Mouse (Mus musculus) lung, embryonic 14.5 days (tissue): Measurements from ENCODE around the gene Gm49450. TPM values are rescaled to one million over a fixed set of nuclear protein-coding genes. Genes with fewer than 3 reads are reported as not detected.

Experiments used
- ATAC-seq: fragments of 200-750 bp; cut with Nextera tagmentation; 2 replicates; pipeline ENCODE4 v1.8.0; 2017; ENCODE audit warnings: mild to moderate bottlenecking, moderate TSS enrichment, moderate library complexity; ENCODE audit not compliant: insufficient read depth
- DNase-seq: peaks from one replicate; pipeline ENCODE4 v3.0.0-alpha.2; 2015
- H3K27ac ChIP-seq: fragments of 300-500 bp; sonication (generic); 2 replicates; pipeline ENCODE4 v1.5.1; 2014; ENCODE audit warnings: low read depth, mild to moderate bottlenecking, moderate library complexity
- H3K27me3 ChIP-seq: fragments of 300-500 bp; sonication (generic); 2 replicates; pipeline ENCODE4 v1.6.1; 2014; ENCODE audit warnings: low read length, control low read depth; ENCODE audit not compliant: insufficient read depth
- H3K36me3 ChIP-seq: fragments of 300-500 bp; sonication (generic); 2 replicates; pipeline ENCODE4 v1.6.1; 2014; ENCODE audit warnings: control low read depth; ENCODE audit not compliant: insufficient read depth
- H3K4me1 ChIP-seq: fragments of 300-500 bp; sonication (generic); 2 replicates; pipeline ENCODE4 v1.6.1; 2014; ENCODE audit warnings: antibody characterized with exemption, control low read depth; ENCODE audit not compliant: insufficient read depth
- H3K4me2 ChIP-seq: fragments of 300-500 bp; sonication (generic); 2 replicates; pipeline ENCODE4 v1.6.1; 2014; ENCODE audit warnings: mild to moderate bottlenecking
- H3K4me3 ChIP-seq: fragments of 300-500 bp; sonication (generic); 2 replicates; pipeline ENCODE4 v1.5.1; 2014; ENCODE audit warnings: low read depth, low read length
- H3K9ac ChIP-seq: fragments of 300-500 bp; sonication (generic); 2 replicates; pipeline ENCODE4 v1.6.1; 2014
- H3K9me3 ChIP-seq: fragments of 300-500 bp; sonication (generic); 2 replicates; pipeline ENCODE4 v1.6.1; 2016; ENCODE audit warnings: low read depth, low read length, control low read depth
- CTCF ChIP-seq: IDR thresholded peaks from 2 replicates; pipeline ENCODE4 v1.5.1; 2016; ENCODE audit warnings: antibody characterized with exemption, low read depth
- WGBS: fragments of 180-500 bp; shearing (Covaris S2); extraction: QIAGEN DNeasy Blood & Tissue Kit; methylation state at CpG from one replicate; pipeline ENCODE4 v1.1.7; 2014; 5-methylcytosine and 5-hydroxymethylcytosine counted together
- polyA plus RNA-seq: library from polyadenylated mRNA; unstranded; fragments of >200 nt; fragmentation: Nextera tagmentation; extraction: Ambion mirVana; gene quantifications from 2 replicates; pipeline ENCODE4 v1.2.1, GENCODE M21; 2014

Gene Gm49450
- polyA plus RNA-seq, 1 experiment from 2014 or later: not detected

- Histone ChIP-seq H3K9me3 (no peaks in the 10 kb centered on the region), H3K4me1 (no peaks in the 10 kb centered on the region), H3K9ac (no peak overlapping the region), H3K36me3 (no peaks in the 10 kb centered on the region), H3K4me3 (no peak overlapping the region), H3K27ac (no peak overlapping the region), H3K27me3 (no peaks in the 10 kb centered on the region), H3K4me2 (no peak overlapping the region)
- ATAC-seq (no peak), DNase-seq (no peak)
- no peak for TF ChIP-seq CTCF
- 63% methylated on average over 3 of the region's 3 CpGs for WGBS
These were observed 6.2 kb upstream of the Gm49450 start for GRCm38 (mm10) chr15:98959531-98959930.

GRCm38 (mm10) chr15:98958901-98959420 is 5.6 kb upstream of the Gm49450 start:
- H3K4me1 ChIP-seq: no peaks in the 10 kb centered on the region; the same call in 1 of the 2 replicates
- H3K36me3 ChIP-seq: no peaks in the 10 kb centered on the region
- H3K27ac ChIP-seq: no peak overlapping the region
- no peak overlapping the region for H3K9ac ChIP-seq
- no peaks in the 10 kb centered on the region for H3K27me3 ChIP-seq
- no peak for TF ChIP-seq CTCF
- ATAC-seq: no peak
- WGBS: 87% methylated on average over 4 of the region's 4 CpGs
- no peak overlapping the region for H3K4me3 ChIP-seq
- no peak for DNase-seq
- H3K4me2 ChIP-seq: no peak overlapping the region
- no peaks in the 10 kb centered on the region for H3K9me3 ChIP-seq

GRCm38 (mm10) chr15:98957475-98957874 is 4.1 kb upstream of the Gm49450 start:
- H3K27me3 ChIP-seq: no peaks in the 10 kb centered on the region
- no peak overlapping the region for H3K9ac ChIP-seq
- DNase-seq: no peak
- WGBS: 51% methylated on average over 5 of the region's 5 CpGs
- ATAC-seq: no peak
- H3K27ac ChIP-seq: no peak overlapping the region
- H3K4me1 ChIP-seq: no peaks in the 10 kb centered on the region; the same call in 1 of the 2 replicates
- TF ChIP-seq CTCF: no peak
- H3K4me3 ChIP-seq: no peak overlapping the region
- no peak overlapping the region for H3K4me2 ChIP-seq
- no peaks in the 10 kb centered on the region for H3K9me3 ChIP-seq
- no peaks in the 10 kb centered on the region for H3K36me3 ChIP-seq

GRCm38 (mm10) chr15:98956000-98956399 is 2.6 kb upstream of the Gm49450 start:
- H3K36me3 ChIP-seq: no peaks in the 10 kb centered on the region
- ATAC-seq: no peak
- WGBS: 93% methylated on average over 4 of the region's 4 CpGs
- H3K4me2 ChIP-seq: no peak overlapping the region
- H3K9me3 ChIP-seq: no peaks in the 10 kb centered on the region
- H3K9ac ChIP-seq: no peak overlapping the region
- no peak for TF ChIP-seq CTCF
- no peak overlapping the region for H3K27ac ChIP-seq
- no peaks in the 10 kb centered on the region; the same call in 1 of the 2 replicates for H3K4me1 ChIP-seq
- H3K4me3 ChIP-seq: no peak overlapping the region
- no peak for DNase-seq
- H3K27me3 ChIP-seq: no peaks in the 10 kb centered on the region

- DNase-seq (no peak), ATAC-seq (no peak)
- Histone ChIP-seq H3K4me3 (no peak overlapping the region), H3K27me3 (no peaks in the 10 kb centered on the region), H3K4me2 (no peak overlapping the region), H3K9me3 (no peaks in the 10 kb centered on the region), H3K4me1 (no peaks in the 10 kb centered on the region; the same call in 1 of the 2 replicates), H3K9ac (peak overlapping the region; percentile 45; the same call in 1 of the 2 replicates), H3K27ac (0 out of 2 replicates have a peak overlapping the region, but pooled peaks have one; percentile 70), H3K36me3 (no peaks in the 10 kb centered on the region)
- TF ChIP-seq CTCF: no peak
- WGBS: 76% methylated on average over 4 of the region's 4 CpGs
These were observed 2.0 kb upstream of the Gm49450 start for GRCm38 (mm10) chr15:98955324-98955723.

- no peaks in the 10 kb centered on the region for H3K27me3 ChIP-seq
- peak overlapping the region; percentile 45; the same call in 1 of the 2 replicates for H3K9ac ChIP-seq
- no peak for TF ChIP-seq CTCF
- DNase-seq (peak; percentile 59), ATAC-seq (no peak)
- peak overlapping the region; percentile 70 for H3K27ac ChIP-seq
- no peaks in the 10 kb centered on the region for H3K9me3 ChIP-seq
- peak overlapping the region; percentile 75 for H3K4me2 ChIP-seq
- WGBS: 22% methylated on average over 14 of the region's 14 CpGs
- H3K4me3 ChIP-seq: peak overlapping the region; percentile 6; the same call in 1 of the 2 replicates
- no peaks in the 10 kb centered on the region; the same call in 1 of the 2 replicates for H3K4me1 ChIP-seq
- H3K36me3 ChIP-seq: 0 out of 2 replicates have a peak, but pooled peaks cover 2% of the 10 kb centered on the region
These were observed 1.3 kb upstream of the Gm49450 start for GRCm38 (mm10) chr15:98954425-98955253.

GRCm38 (mm10) chr15:98952751-98953400 is 475 bp downstream of the Gm49450 start:
- no peaks in the 10 kb centered on the region for H3K9me3 ChIP-seq
- under 1% methylated on average over 41 of the region's 41 CpGs for WGBS
- peak; percentile 69 for TF ChIP-seq CTCF
- peak overlapping the region; percentile 98 for H3K27ac ChIP-seq
- H3K36me3 ChIP-seq: 0 out of 2 replicates have a peak, but pooled peaks cover 7% of the 10 kb centered on the region
- no peaks in the 10 kb centered on the region; the same call in 1 of the 2 replicates for H3K4me1 ChIP-seq
- peak overlapping the region; percentile 95 for H3K9ac ChIP-seq
- H3K27me3 ChIP-seq: no peaks in the 10 kb centered on the region
- DNase-seq: peak; percentile 90
- H3K4me3 ChIP-seq: peak overlapping the region; percentile 78
- ATAC-seq: peak; percentile 82
- H3K4me2 ChIP-seq: peak overlapping the region; percentile 75
